Mouse (Mus musculus): ENCODE measurements at regions not wholly inside any gene's neighbourhood (a gene's known extent, or its start where the extent isn't known, plus 50 kb on each side); places are given as distances from the start of the nearest gene placed in this dataset.
A peak's percentile ranks its signal among the peaks of the same experiment; 100 is the strongest.

GRCm38 (mm10) chr17:84865566-84865965 lies 75.0 kb upstream of the Lrpprc start:
- 55% methylated on average over 3 of the region's 3 CpGs for WGBS (ENCODE audit: insufficient replicate concordance)
- no peak overlapping the region for H3K4me2 ChIP-seq
- H3K4me3 ChIP-seq (replicated peaks), result no peak overlapping the region
- no peaks in the 10 kb centered on the region for H3K36me3 ChIP-seq (replicated peaks)
- H3K9me3 ChIP-seq (replicated peaks), result no peaks in the 10 kb centered on the region
- ATAC-seq (ENCODE audit: insufficient read depth), result no peak
- H3K27me3 ChIP-seq, result no peaks in the 10 kb centered on the region
- no peak overlapping the region for H3K9ac ChIP-seq
- no peaks in the 10 kb centered on the region for H3K4me1 ChIP-seq (replicated peaks)
- H3K27ac ChIP-seq (replicated peaks), result no peak overlapping the region

- no peaks in the 10 kb centered on the region for H3K27me3 ChIP-seq
- WGBS (ENCODE audit: insufficient replicate concordance), result 74% methylated on average over 3 of the region's 3 CpGs
Observed at GRCm38 (mm10) chr17:84869074-84869722, 78.6 kb upstream of the Lrpprc start.

GRCm38 (mm10) chr17:84873554-84873953 lies 83.0 kb upstream of the Lrpprc start:
- 66% methylated on average over 7 of the region's 7 CpGs for WGBS (ENCODE audit: insufficient replicate concordance)
- H3K4me1 ChIP-seq (replicated peaks), result peaks cover 10% of the 10 kb centered on the region
- H3K27me3 ChIP-seq, result no peaks in the 10 kb centered on the region

More at GRCm38 (mm10) chr17:84869074-84869722, 78.6 kb upstream of the Lrpprc start:
- Histone ChIP-seq H3K4me1 (replicated peaks) (no peaks in the 10 kb centered on the region), H3K4me3 (replicated peaks) (no peak overlapping the region), H3K9me3 (replicated peaks) (no peaks in the 10 kb centered on the region), H3K9ac (no peak overlapping the region), H3K36me3 (replicated peaks) (no peaks in the 10 kb centered on the region), H3K4me2 (no peak overlapping the region), H3K27ac (replicated peaks) (no peak overlapping the region)
- no peak for ATAC-seq (ENCODE audit: insufficient read depth)

GRCm38 (mm10) chr17:84874494-84874893 lies 82.0 kb upstream of the Ppm1b start:
- Histone ChIP-seq H3K27me3 (no peaks in the 10 kb centered on the region), H3K36me3 (replicated peaks) (no peaks in the 10 kb centered on the region), H3K9me3 (replicated peaks) (no peaks in the 10 kb centered on the region), H3K4me2 (no peak overlapping the region), H3K4me3 (replicated peaks) (no peak overlapping the region), H3K27ac (replicated peaks) (no peak overlapping the region), H3K4me1 (replicated peaks) (peaks cover 19% of the 10 kb centered on the region), H3K9ac (no peak overlapping the region)
- WGBS (ENCODE audit: insufficient replicate concordance), result 60% methylated on average over 6 of the region's 6 CpGs
- ATAC-seq (ENCODE audit: insufficient read depth), result no peak

More at GRCm38 (mm10) chr17:84873554-84873953, 83.0 kb upstream of the Lrpprc start:
- no peaks in the 10 kb centered on the region for H3K9me3 ChIP-seq (replicated peaks)
- H3K27ac ChIP-seq (replicated peaks), result no peak overlapping the region
- H3K36me3 ChIP-seq (replicated peaks), result no peaks in the 10 kb centered on the region
- no peak overlapping the region for H3K4me2 ChIP-seq
- no peak for ATAC-seq (ENCODE audit: insufficient read depth)
- no peak overlapping the region for H3K9ac ChIP-seq
- no peak overlapping the region for H3K4me3 ChIP-seq (replicated peaks)

GRCm38 (mm10) chr17:84875031-84875430 lies 81.5 kb upstream of the Ppm1b start:
- Histone ChIP-seq H3K4me2 (no peak overlapping the region), H3K27ac (replicated peaks) (no peak overlapping the region), H3K27me3 (no peaks in the 10 kb centered on the region), H3K36me3 (replicated peaks) (no peaks in the 10 kb centered on the region), H3K4me3 (replicated peaks) (no peak overlapping the region), H3K9ac (no peak overlapping the region), H3K4me1 (replicated peaks) (peaks cover 25% of the 10 kb centered on the region), H3K9me3 (replicated peaks) (no peaks in the 10 kb centered on the region)
- ATAC-seq (ENCODE audit: insufficient read depth), result no peak
- 66% methylated on average over 6 of the region's 6 CpGs for WGBS (ENCODE audit: insufficient replicate concordance)

- WGBS (ENCODE audit: insufficient replicate concordance), result 54% methylated on average over 4 of the region's 4 CpGs
- peaks cover 34% of the 10 kb centered on the region for H3K4me1 ChIP-seq (replicated peaks)
- H3K4me2 ChIP-seq, result no peak overlapping the region
- no peaks in the 10 kb centered on the region for H3K27me3 ChIP-seq
- H3K9ac ChIP-seq, result no peak overlapping the region
- no peak for ATAC-seq (ENCODE audit: insufficient read depth)
- H3K9me3 ChIP-seq (replicated peaks), result no peaks in the 10 kb centered on the region
- no peak overlapping the region for H3K4me3 ChIP-seq (replicated peaks)
- H3K36me3 ChIP-seq (replicated peaks), result no peaks in the 10 kb centered on the region
- H3K27ac ChIP-seq (replicated peaks), result no peak overlapping the region
Observed at GRCm38 (mm10) chr17:84876037-84876436, 80.5 kb upstream of the Ppm1b start.

GRCm38 (mm10) chr17:84877176-84877863 lies 79.2 kb upstream of the Ppm1b start:
- no peak for ATAC-seq (ENCODE audit: insufficient read depth)
- no peak overlapping the region for H3K27ac ChIP-seq (replicated peaks)
- peaks cover 34% of the 10 kb centered on the region for H3K4me1 ChIP-seq (replicated peaks)
- H3K9ac ChIP-seq, result no peak overlapping the region
- no peak overlapping the region for H3K4me3 ChIP-seq (replicated peaks)
- H3K36me3 ChIP-seq (replicated peaks), result no peaks in the 10 kb centered on the region
- H3K4me2 ChIP-seq, result no peak overlapping the region
- H3K9me3 ChIP-seq (replicated peaks), result no peaks in the 10 kb centered on the region
- no peaks in the 10 kb centered on the region for H3K27me3 ChIP-seq
- 73% methylated on average over 14 of the region's 14 CpGs for WGBS (ENCODE audit: insufficient replicate concordance)

GRCm38 (mm10) chr17:84877864-84878224 lies 78.7 kb upstream of the Ppm1b start:
- Histone ChIP-seq H3K9ac (peak overlapping the region; percentile 49; the same call in 1 of the 2 replicates), H3K4me2 (peak overlapping the region; percentile 67), H3K9me3 (replicated peaks) (no peaks in the 10 kb centered on the region), H3K27me3 (no peaks in the 10 kb centered on the region), H3K4me1 (replicated peaks) (peaks cover 34% of the 10 kb centered on the region), H3K27ac (replicated peaks) (peak overlapping the region; percentile 85), H3K4me3 (replicated peaks) (peak overlapping the region; percentile 48), H3K36me3 (replicated peaks) (no peaks in the 10 kb centered on the region)
- 13% methylated on average over 10 of the region's 10 CpGs for WGBS (ENCODE audit: insufficient replicate concordance)
- ATAC-seq (ENCODE audit: insufficient read depth), result peak; percentile 61

- H3K27ac ChIP-seq (replicated peaks), result peak overlapping the region; percentile 85
- WGBS (ENCODE audit: insufficient replicate concordance), result 65% methylated on average over 5 of the region's 5 CpGs
- H3K4me1 ChIP-seq (replicated peaks), result peaks cover 34% of the 10 kb centered on the region
- H3K36me3 ChIP-seq (replicated peaks), result no peaks in the 10 kb centered on the region
- H3K4me3 ChIP-seq (replicated peaks), result peak overlapping the region; percentile 48
- H3K27me3 ChIP-seq, result no peaks in the 10 kb centered on the region
- ATAC-seq (ENCODE audit: insufficient read depth), result peak; percentile 75
- peak overlapping the region; percentile 67 for H3K4me2 ChIP-seq
- H3K9ac ChIP-seq, result peak overlapping the region; percentile 49; the same call in 1 of the 2 replicates
- no peaks in the 10 kb centered on the region for H3K9me3 ChIP-seq (replicated peaks)
Observed at GRCm38 (mm10) chr17:84878316-84878715, 78.2 kb upstream of the Ppm1b start.

- H3K27ac ChIP-seq (replicated peaks), result peak overlapping the region; percentile 85
- no peak overlapping the region for H3K4me3 ChIP-seq (replicated peaks)
- H3K9me3 ChIP-seq (replicated peaks), result no peaks in the 10 kb centered on the region
- no peaks in the 10 kb centered on the region for H3K27me3 ChIP-seq
- peak; percentile 74 for ATAC-seq (ENCODE audit: insufficient read depth)
- WGBS (ENCODE audit: insufficient replicate concordance), result 74% methylated on average over 10 of the region's 10 CpGs
- peaks cover 34% of the 10 kb centered on the region for H3K4me1 ChIP-seq (replicated peaks)
- no peak overlapping the region for H3K9ac ChIP-seq
- H3K4me2 ChIP-seq, result peak overlapping the region; percentile 67; the same call in 1 of the 2 replicates
- H3K36me3 ChIP-seq (replicated peaks), result no peaks in the 10 kb centered on the region
Observed at GRCm38 (mm10) chr17:84879146-84879545, 77.4 kb upstream of the Ppm1b start.

- H3K9me3 ChIP-seq (replicated peaks), result no peaks in the 10 kb centered on the region
- H3K36me3 ChIP-seq (replicated peaks), result no peaks in the 10 kb centered on the region
- H3K4me1 ChIP-seq (replicated peaks), result peaks cover 31% of the 10 kb centered on the region
- 51% methylated on average over 2 of the region's 2 CpGs for WGBS (ENCODE audit: insufficient replicate concordance)
- no peak overlapping the region for H3K9ac ChIP-seq
- no peak for ATAC-seq (ENCODE audit: insufficient read depth)
- no peak overlapping the region for H3K4me2 ChIP-seq
- H3K27me3 ChIP-seq, result no peaks in the 10 kb centered on the region
- no peak overlapping the region for H3K27ac ChIP-seq (replicated peaks)
- H3K4me3 ChIP-seq (replicated peaks), result no peak overlapping the region
Observed at GRCm38 (mm10) chr17:84880946-84881345, 75.6 kb upstream of the Ppm1b start.
